Comparison of ENCODE assay signal across 8 mouse cellular contexts in the genomic region with DNA sequence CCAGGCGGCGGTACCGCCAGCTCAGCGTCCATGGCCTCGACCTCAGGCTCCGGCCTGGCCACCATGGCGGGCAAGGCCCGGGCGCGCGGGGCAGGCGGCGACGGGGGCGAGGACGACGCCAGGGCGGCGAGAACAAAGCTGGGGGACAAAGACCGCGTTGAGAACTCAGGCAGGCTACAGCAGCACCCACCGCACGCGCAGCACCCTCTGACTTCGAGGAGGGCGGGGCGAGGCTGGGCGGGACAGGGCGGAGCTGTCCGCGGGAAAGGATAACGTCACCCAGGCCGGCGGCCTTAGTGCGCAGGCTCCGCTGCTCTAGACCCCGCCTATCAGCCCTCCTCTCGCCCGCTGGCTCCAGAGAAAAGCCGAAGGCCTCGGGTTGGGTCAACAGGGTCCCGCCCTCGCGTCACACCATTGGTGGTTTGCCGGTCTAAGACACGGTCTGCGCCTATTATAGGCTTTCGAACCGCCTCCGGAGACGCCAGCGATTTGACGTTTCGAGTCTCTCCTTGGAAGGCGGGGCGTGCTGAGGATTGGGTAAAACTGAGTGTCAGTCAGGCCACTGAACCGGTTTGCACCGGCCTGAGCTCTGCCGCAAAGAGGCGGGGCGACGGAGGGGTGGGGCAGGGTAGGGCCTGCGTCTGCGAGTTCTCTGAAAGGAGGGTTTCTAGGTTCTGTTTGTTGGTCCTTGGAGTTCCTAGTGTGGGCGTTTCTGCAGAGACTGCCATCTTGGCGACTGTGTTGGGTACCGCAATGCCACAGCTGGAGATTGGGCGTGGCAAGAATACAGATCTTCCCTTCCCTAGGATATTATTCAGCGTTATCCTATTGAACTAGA. TPM values are rescaled to one million over a fixed set of nuclear protein-coding genes. Genes with fewer than 3 reads are reported as not detected.
A peak's percentile ranks its signal among the peaks of the same experiment; 100 is the strongest.
DNase-seq lines count a peak whose midpoint lies in the region; ATAC-seq and TF ChIP-seq lines count a peak whose summit lies in the region.

A gene (minus strand): TSS at position 235 of the 838 bp plus-strand sequence.

- peak; percentile 97 for ATAC-seq in forebrain, embryonic 15.5 days (replicated peaks)
- ATAC-seq in neutrophil, adult 5-6 weeks (ENCODE audit: extremely low read depth, insufficient number of reproducible peaks, low FRiP score, poor library complexity, severe bottlenecking), result peak; percentile 89

- peak; percentile 97 for TF ChIP-seq POLR2A in lung, adult 2 months (IDR thresholded peaks at IDR 0.05; ENCODE audit: borderline replicate concordance, extremely low read depth, low read depth, low read length)

- H3K27ac ChIP-seq in ES-E14 (ENCODE audit: insufficient read depth, low read depth, low read length, poor library complexity, severe bottlenecking), result peak within 1 kb of the TSS; percentile 80
- peak within 1 kb of the TSS; percentile 99 for H3K27ac ChIP-seq in forebrain, embryonic 15.5 days (replicated peaks)

- no peaks in the 10 kb centered on the region for H3K27me3 ChIP-seq in forebrain, embryonic 15.5 days

- WGBS in forebrain, embryonic 15.5 days, result under 1% methylated on average over 64 of the region's 69 CpGs
- under 1% methylated on average over 69 of the region's 69 CpGs for whole genome bisulfite sequencing in lung, adult 2 months

- no peaks in the 10 kb centered on the region for H3K9me3 ChIP-seq in ES-E14 (ENCODE audit: control insufficient read depth, insufficient read depth, low read depth, low read length)
- H3K9me3 ChIP-seq in forebrain, embryonic 15.5 days, result no peaks in the 10 kb centered on the region

- TF ChIP-seq CTCF in lung, adult 2 months (IDR thresholded peaks at IDR 0.05; ENCODE audit: insufficient read depth, low read length), result no peak

- intact Hi-C loops in heart, postnatal 25 days (cut with DNase I), result loop anchor here (10.0 kb wide), 2 partner anchors 320 to 450 kb away; a partner anchor contains a TSS

- peaks cover 3 to 14% of the 10 kb centered on the region in 2 experiments; a peak in 3 of 4 replicates for H3K4me1 ChIP-seq in ES-E14 (ENCODE audit: control insufficient read depth in 2 of 2, insufficient read depth in 2 of 2, low read length in 2 of 2, poor library complexity in 1 of 2)
- H3K4me1 ChIP-seq in forebrain, embryonic 15.5 days, result peaks cover 38% of the 10 kb centered on the region
- H3K4me1 ChIP-seq in lung, adult 2 months (ENCODE audit: control insufficient read depth, insufficient read depth, low read length), result no peaks in the 10 kb centered on the region

- in situ Hi-C loops in ES-E14 (cut with MboI; ENCODE audit: low sequenced_read_pairs in 2 of 2, unreplicated experiment in 2 of 2), result no loop called here

- peak within 1 kb of the TSS; percentile 56 for H3K4me2 ChIP-seq in forebrain, embryonic 15.5 days (replicated peaks)

- DNase-seq in ES-E14 (ENCODE audit: low read depth, low spot score), result peak; percentile 98
- DNase-seq in cerebellum, adult 11-12 months, result peak; percentile 100
- peak; percentile 100 for DNase-seq in heart, postnatal 25 days (ENCODE audit: low spot score)
- DNase-seq in layer of hippocampus, adult 18-20 months (ENCODE audit: low spot score in 2 of 2), result peak; percentile 100
- DNase-seq in lung, adult 2 months, result peak; percentile 98
- peak; percentile 100 for DNase-seq in thymus, adult 18-20 months

- no peaks in the 10 kb centered on the region; the same call in 1 of the 2 replicates for H3K36me3 ChIP-seq in ES-E14 (ENCODE audit: control insufficient read depth, insufficient read depth, low read length, poor library complexity, severe bottlenecking)
- H3K36me3 ChIP-seq in forebrain, embryonic 15.5 days, result no peaks in the 10 kb centered on the region

- H3K9ac ChIP-seq in ES-E14 (ENCODE audit: insufficient read depth, low read depth, low read length, poor library complexity, severe bottlenecking), result peak within 1 kb of the TSS; percentile 95
- peak within 1 kb of the TSS; percentile 100 for H3K9ac ChIP-seq in forebrain, embryonic 15.5 days (replicated peaks)

- H3K4me3 ChIP-seq in ES-E14 (ENCODE audit: insufficient read depth in 1 of 2, low read depth in 1 of 2, low read length in 2 of 2, poor library complexity in 1 of 2, severe bottlenecking in 1 of 2), result peak within 1 kb of the TSS; percentile 85 to 92
- H3K4me3 ChIP-seq in forebrain, embryonic 15.5 days, result peak within 1 kb of the TSS; percentile 98
- peak within 1 kb of the TSS; percentile 92 for H3K4me3 ChIP-seq in lung, adult 2 months (replicated peaks; ENCODE audit: extremely low read depth, low read depth, low read length)

TF ChIP-seq in ES-E14, 5 proteins besides CTCF, POLR2A, EP300 and RAD21:
- TF ChIP-seq MAFK (IDR thresholded peaks at IDR 0.05; ENCODE audit: insufficient read depth, low read depth, low read length) (0 out of 2 replicates have a peak, but pooled peaks have one; percentile 11), CHD2 (IDR thresholded peaks at IDR 0.05; ENCODE audit: low read depth, low read length) (peak; percentile 80; the same call in 1 of the 2 replicates), ZC3H11A (IDR thresholded peaks at IDR 0.05; ENCODE audit: borderline replicate concordance, low read depth, low read length) (no peak)

RNA-seq across cellular contexts. Expression of the gene that starts here (rescaled TPM):
- 111 and 120 TPM in 2 replicates for total RNA-seq in ES-E14 (2012; rRNA removed)
- 419 and 436 TPM in 2 replicates for polyA plus RNA-seq in forebrain, embryonic 15.5 days (2015; fragmentation: Nextera tagmentation; extraction: Ambion mirVana)
- total RNA-seq in heart, postnatal 25 days (2021), result 10 to 100 TPM; 28.1 to 30.6 TPM
- 100 to 1,000 TPM; 207 to 209 TPM for total RNA-seq in layer of hippocampus, adult 18-20 months (2021)
- 37.6 and 43.6 TPM in 2 replicates for polyA plus RNA-seq in lung, adult 2 months (2012; rRNA removed)
- 55.9 and 94.3 TPM in 2 replicates for total RNA-seq in neutrophil, adult 5-6 weeks (2017)

Comparison
In these comparisons a context has a peak if more than half of its experiments do, and no peak if none do; other contexts are left out.
1. Peak in every context shown above with its lines: DNase-seq, ATAC-seq, H3K4me3 ChIP-seq and H3K27ac ChIP-seq.